Mouse (Mus musculus) limb, embryonic 13.5 days (tissue): ENCODE measurements around the gene Vsnl1. TPM values are rescaled to one million over a fixed set of nuclear protein-coding genes. Genes with fewer than 3 reads are reported as not detected.

ENCODE experiments used
- ATAC-seq: fragments of 200-750 bp; cut with Nextera tagmentation; 2 replicates; pipeline ENCODE4 v1.8.0; 2017; ENCODE audit warnings: low read depth, moderate number of reproducible peaks, moderate TSS enrichment; ENCODE audit not compliant: low FRiP score
- H3K27ac ChIP-seq: fragments of 300-500 bp; sonication (generic); 2 replicates; pipeline ENCODE4 v1.5.1; 2015; ENCODE audit warnings: inconsistent platforms, mild to moderate bottlenecking, moderate library complexity
- H3K27me3 ChIP-seq: fragments of 300-500 bp; sonication (generic); 2 replicates; pipeline ENCODE4 v1.6.1; 2015; ENCODE audit warnings: mild to moderate bottlenecking, inconsistent platforms
- H3K36me3 ChIP-seq: fragments of 300-500 bp; sonication (generic); 2 replicates; pipeline ENCODE4 v1.6.1; 2015; ENCODE audit warnings: inconsistent platforms, mild to moderate bottlenecking, moderate library complexity
- H3K4me1 ChIP-seq: fragments of 300-500 bp; sonication (generic); 2 replicates; pipeline ENCODE4 v1.6.1; 2015; ENCODE audit warnings: inconsistent platforms
- H3K4me2 ChIP-seq: fragments of 300-500 bp; sonication (generic); replicated peaks from 2 replicates; pipeline ENCODE4 v1.6.1; 2015; ENCODE audit warnings: inconsistent platforms, mild to moderate bottlenecking, moderate library complexity
- H3K4me3 ChIP-seq: fragments of 300-500 bp; sonication (generic); 2 replicates; pipeline ENCODE4 v1.5.1; 2015; ENCODE audit warnings: moderate library complexity, mild to moderate bottlenecking, inconsistent platforms
- H3K9ac ChIP-seq: fragments of 300-500 bp; sonication (generic); 2 replicates; pipeline ENCODE4 v1.6.1; 2015; ENCODE audit warnings: mild to moderate bottlenecking, inconsistent platforms
- H3K9me3 ChIP-seq: fragments of 300-500 bp; sonication (generic); 2 replicates; pipeline ENCODE4 v1.6.1; 2016; ENCODE audit warnings: inconsistent platforms
- WGBS: fragments of 180-500 bp; shearing (Covaris S2); methylation state at CpG from one replicate; pipeline ENCODE4 v1.1.7; 2015; 5-methylcytosine and 5-hydroxymethylcytosine counted together
- polyA plus RNA-seq: library from polyadenylated mRNA; unstranded; fragments of >200 nt; fragmentation: Nextera tagmentation; extraction: Ambion mirVana; gene quantifications from 2 replicates; pipeline ENCODE4 v1.2.1, GENCODE M21; 2015

The Vsnl1 gene
- polyA plus RNA-seq: 1.8 and 2.4 TPM in 2 replicates

DNA sequence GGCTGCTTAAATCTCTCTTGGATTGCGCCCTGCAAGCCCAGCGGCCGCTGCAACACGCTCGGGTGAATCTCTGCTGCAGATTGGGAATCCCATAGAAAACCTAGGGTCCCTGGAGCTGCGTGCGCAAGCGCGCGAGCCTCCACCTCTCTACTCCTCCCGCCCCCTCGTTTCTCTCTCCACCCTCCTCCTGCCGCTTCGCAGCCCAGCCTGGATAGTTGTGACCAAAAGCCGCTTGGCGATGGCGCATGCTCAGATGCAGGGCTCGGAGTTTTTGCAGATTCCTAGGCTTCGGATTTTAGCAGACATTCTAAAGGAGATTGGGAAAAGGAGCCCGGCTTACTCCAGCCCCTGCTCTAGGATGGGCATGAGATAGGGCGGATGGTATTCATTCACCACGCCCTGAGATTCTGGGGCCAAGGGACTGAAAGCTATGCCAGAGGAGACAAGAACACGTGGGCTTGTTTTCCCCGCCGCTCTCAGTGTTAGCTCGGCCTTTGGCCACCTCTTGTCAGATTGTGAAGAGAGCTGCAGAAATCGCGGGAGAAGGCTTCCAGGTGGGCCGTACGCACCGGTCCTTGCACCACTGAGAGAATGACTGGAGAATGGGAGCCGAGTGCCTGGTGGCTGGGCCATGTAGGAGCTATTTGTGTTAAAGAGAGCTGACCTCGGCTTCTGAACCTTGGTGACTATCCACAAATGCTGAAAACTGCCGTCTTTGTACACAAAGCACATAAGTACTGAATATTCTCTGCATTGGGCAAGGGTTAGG lies at the start of gene Vsnl1:
Gene Vsnl1 (minus strand): TSS at position 117 of the 769 bp plus-strand sequence.
- no peaks in the 10 kb centered on the region for H3K9me3 ChIP-seq
- H3K4me1 ChIP-seq: peaks cover 15% of the 10 kb centered on the region
- H3K27me3 ChIP-seq: peaks cover 44% of the 10 kb centered on the region
- peak within 1 kb of the TSS; percentile 78 for H3K4me2 ChIP-seq
- peak within 1 kb of the TSS; percentile 45 for H3K4me3 ChIP-seq
- H3K9ac ChIP-seq: peak within 1 kb of the TSS; percentile 53
- peak; percentile 95 for ATAC-seq
- no peaks in the 10 kb centered on the region for H3K36me3 ChIP-seq
- peak within 1 kb of the TSS; percentile 28; the same call in 1 of the 2 replicates for H3K27ac ChIP-seq
- 4% methylated on average over 34 of the region's 34 CpGs for whole genome bisulfite sequencing

DNA sequence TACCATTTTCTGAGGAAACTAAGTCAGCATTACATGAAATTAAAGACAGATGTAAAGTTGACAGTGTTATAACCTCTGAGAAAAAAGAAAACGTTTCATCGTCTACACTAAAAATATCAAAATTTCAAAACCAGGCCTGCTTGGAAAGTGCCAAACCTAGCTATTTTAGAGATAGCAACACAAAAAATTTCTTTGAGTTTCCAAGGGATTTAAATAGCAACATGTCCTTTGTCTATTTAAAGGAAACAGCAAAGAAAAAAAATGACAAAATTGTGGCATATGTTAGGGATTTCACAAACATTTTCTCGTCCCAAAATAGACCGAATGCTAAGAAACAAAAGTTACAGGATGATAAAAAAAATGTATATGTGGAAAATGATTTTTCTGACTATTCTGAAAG lies 20.2 kb upstream of the Vsnl1 start:
- Histone ChIP-seq H3K36me3 (no peaks in the 10 kb centered on the region), H3K27ac (no peak overlapping the region), H3K9me3 (no peaks in the 10 kb centered on the region), H3K9ac (0 out of 2 replicates have a peak overlapping the region, but pooled peaks have one; percentile 70), H3K4me3 (peak overlapping the region; percentile 59), H3K27me3 (peaks cover 9% of the 10 kb centered on the region), H3K4me2 (peak overlapping the region; percentile 93), H3K4me1 (0 out of 2 replicates have a peak, but pooled peaks cover 5% of the 10 kb centered on the region)
- ATAC-seq: no peak
- WGBS: 65% methylated on average over 4 of the region's 4 CpGs

DNA sequence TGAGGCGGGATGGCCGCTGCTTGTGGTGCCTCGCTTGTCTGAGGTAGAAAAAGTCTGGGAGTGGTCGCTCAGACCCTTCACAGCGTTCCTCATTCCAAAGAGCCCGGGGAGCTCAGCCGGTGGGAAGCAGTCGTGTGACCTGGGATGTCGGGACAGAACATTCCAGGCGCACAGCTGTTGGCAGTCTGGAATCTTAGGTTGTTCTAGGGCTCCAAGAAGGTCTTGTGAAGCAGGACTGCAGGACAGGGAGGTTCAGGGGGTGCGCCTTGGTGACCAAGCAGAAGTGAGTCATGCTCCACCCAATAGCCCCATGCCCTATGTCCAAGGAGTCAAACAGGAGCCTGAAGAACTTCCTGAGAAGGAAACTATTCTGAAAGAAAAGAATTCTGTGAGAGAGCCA lies 19.8 kb upstream of the Vsnl1 start:
- no peak overlapping the region for H3K27ac ChIP-seq
- no peak for ATAC-seq
- 0 out of 2 replicates have a peak, but pooled peaks cover 5% of the 10 kb centered on the region for H3K4me1 ChIP-seq

DNA sequence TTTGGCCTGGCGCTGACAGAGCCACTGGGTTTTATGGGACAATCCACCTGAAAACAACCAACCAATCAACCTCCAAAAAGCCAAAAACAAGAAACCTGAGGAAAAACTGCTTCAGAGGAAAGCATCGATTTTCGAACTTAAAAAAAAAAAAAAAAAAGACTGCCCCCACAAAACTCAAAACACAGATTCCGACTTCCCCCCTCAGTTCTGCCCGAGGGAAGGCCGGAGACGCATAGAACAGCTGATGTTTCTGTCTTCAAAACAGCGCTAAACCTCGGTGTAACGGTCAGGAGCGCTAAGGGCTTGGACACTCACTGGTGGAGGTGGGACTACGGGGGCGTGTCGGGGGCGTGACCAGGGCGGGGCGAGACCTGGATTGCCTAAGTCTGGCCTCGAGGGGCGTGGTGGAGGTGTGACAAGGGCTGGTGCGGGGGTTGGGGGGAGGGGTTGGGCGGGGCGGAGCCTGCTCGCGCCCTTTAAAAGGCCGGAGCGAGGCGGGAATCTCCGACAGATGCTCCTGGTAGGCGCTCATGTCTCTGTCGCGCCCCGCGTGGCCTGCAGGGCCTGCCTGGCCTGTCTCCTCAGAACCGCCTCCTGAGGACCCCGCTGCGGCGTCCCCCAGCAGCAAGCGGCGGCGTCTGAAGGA lies 19.3 kb upstream of the Vsnl1 start, which contains the start of gene Rad51ap2:
Gene Rad51ap2 (plus strand): TSS at position 531 of the 646 bp plus-strand sequence.
- Histone ChIP-seq H3K4me3 (peak within 1 kb of the TSS; percentile 59), H3K27ac (no peak within 1 kb of the TSS), H3K27me3 (peaks cover 9% of the 10 kb centered on the region), H3K9me3 (no peaks in the 10 kb centered on the region), H3K9ac (peak within 1 kb of the TSS; percentile 70), H3K36me3 (no peaks in the 10 kb centered on the region), H3K4me2 (peak within 1 kb of the TSS; percentile 93), H3K4me1 (0 out of 2 replicates have a peak, but pooled peaks cover 5% of the 10 kb centered on the region)
- WGBS: under 1% methylated on average over 40 of the region's 40 CpGs
- ATAC-seq: peak; percentile 100

More for the DNA sequence above, 19.8 kb upstream of the Vsnl1 start:
- Histone ChIP-seq H3K9ac (peak overlapping the region; percentile 70), H3K36me3 (no peaks in the 10 kb centered on the region), H3K4me3 (peak overlapping the region; percentile 59), H3K4me2 (peak overlapping the region; percentile 93), H3K27me3 (peaks cover 9% of the 10 kb centered on the region), H3K9me3 (no peaks in the 10 kb centered on the region)
- WGBS: 4% methylated on average over 11 of the region's 11 CpGs

DNA sequence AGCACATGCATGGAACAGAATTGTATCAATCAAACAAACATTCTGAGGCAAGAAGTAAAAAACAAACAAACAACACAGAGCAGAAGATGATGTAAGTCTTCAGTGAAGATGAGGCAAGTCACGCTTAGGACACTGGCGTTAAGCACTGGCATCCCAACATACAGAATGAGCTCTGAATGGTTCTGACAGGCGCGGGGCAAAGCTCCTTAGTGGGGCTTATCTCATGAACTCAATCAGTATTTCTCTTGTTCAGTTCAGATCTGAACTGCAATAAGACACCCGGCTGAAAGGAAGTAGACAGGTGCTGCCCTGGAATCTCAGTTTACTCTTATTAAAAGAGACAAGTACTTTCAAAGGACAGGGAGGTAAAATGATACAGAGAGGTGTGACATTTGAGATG lies 17.7 kb upstream of the Vsnl1 start:
- Histone ChIP-seq H3K9me3 (no peaks in the 10 kb centered on the region), H3K4me2 (no peak overlapping the region), H3K4me3 (no peak overlapping the region), H3K36me3 (no peaks in the 10 kb centered on the region), H3K27me3 (peaks cover 9% of the 10 kb centered on the region), H3K4me1 (0 out of 2 replicates have a peak, but pooled peaks cover 5% of the 10 kb centered on the region), H3K9ac (no peak overlapping the region), H3K27ac (no peak overlapping the region)
- WGBS: 75% methylated on average over 5 of the region's 5 CpGs
- no peak for ATAC-seq

DNA sequence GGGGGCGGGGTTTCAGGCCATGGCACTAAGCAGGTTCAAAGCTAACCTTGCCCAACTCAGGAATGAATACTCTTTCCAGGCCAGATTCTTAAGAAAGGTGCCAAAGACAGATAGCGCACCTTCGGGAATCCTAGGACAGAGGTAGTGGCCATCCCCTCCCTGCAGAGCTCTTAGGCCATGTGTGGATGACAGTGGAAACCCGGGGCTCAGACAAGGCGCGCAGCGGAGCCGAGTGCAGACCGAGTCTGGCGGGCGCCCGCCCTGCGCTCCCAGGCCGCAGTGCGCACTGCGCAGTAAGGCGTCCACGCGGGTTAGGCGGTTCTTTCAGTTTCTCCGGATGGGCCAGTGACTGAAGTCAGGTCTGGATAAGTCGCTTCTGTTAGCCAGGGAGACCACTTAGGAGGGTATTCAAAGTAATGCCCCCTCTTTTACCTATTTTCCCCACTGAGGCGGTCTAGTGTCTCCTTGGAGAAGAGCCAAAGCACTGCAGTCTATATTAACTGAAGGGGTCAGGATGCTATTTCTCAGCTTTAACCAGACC lies 1.6 kb upstream of the Vsnl1 start:
- WGBS: 28% methylated on average over 22 of the region's 23 CpGs

DNA sequence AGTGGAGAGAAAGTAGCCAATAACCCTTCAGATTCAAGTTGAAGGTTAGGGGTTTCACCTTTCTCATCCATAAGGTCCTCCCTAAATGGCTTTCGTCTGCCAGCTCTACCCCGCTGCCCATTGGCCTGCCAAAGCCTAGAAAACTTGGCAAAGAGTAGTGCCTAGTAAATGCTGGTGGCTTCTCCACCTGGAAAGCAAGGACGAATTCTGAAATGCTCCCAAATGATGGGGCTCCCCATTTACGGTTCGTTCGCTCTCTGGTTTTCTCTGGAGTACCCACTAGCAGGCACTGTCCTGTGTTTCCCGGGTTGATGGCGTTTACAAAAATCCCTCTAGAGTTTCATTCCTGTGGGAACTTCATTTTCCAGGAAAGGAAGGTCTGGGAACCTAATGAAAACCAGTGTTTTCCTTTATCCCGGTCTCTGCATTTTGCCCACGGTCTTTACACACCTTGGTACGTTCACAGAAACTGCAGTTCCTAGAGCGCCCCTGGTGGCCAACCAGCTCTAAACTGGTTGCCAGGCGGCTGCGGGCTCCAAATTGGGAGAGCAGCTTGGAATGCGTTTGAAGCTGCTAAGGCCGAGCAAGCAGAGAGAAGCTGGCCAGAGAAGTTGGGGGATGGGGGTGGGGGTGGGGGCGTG lies 973 bp upstream of the Vsnl1 start:
- 0 out of 2 replicates have a peak overlapping the region, but pooled peaks have one; percentile 53 for H3K9ac ChIP-seq
- H3K27me3 ChIP-seq: peaks cover 42% of the 10 kb centered on the region
- no peak overlapping the region for H3K27ac ChIP-seq
- H3K4me2 ChIP-seq: peak overlapping the region; percentile 78
- peaks cover 15% of the 10 kb centered on the region for H3K4me1 ChIP-seq
- H3K4me3 ChIP-seq: peak overlapping the region; percentile 45
- 19% methylated on average over 16 of the region's 17 CpGs for WGBS
- no peaks in the 10 kb centered on the region for H3K36me3 ChIP-seq
- no peaks in the 10 kb centered on the region for H3K9me3 ChIP-seq
- peak; percentile 66; the same call in 1 of the 2 replicates for ATAC-seq

More for the DNA sequence above, 1.6 kb upstream of the Vsnl1 start:
- no peaks in the 10 kb centered on the region for H3K9me3 ChIP-seq
- peak; percentile 26; the same call in 1 of the 2 replicates for ATAC-seq
- H3K9ac ChIP-seq: no peak overlapping the region
- peaks cover 15% of the 10 kb centered on the region for H3K4me1 ChIP-seq
- H3K4me3 ChIP-seq: peak overlapping the region; percentile 45
- no peak overlapping the region for H3K27ac ChIP-seq
- peaks cover 36% of the 10 kb centered on the region for H3K27me3 ChIP-seq
- no peaks in the 10 kb centered on the region for H3K36me3 ChIP-seq
- peak overlapping the region; percentile 78 for H3K4me2 ChIP-seq

DNA sequence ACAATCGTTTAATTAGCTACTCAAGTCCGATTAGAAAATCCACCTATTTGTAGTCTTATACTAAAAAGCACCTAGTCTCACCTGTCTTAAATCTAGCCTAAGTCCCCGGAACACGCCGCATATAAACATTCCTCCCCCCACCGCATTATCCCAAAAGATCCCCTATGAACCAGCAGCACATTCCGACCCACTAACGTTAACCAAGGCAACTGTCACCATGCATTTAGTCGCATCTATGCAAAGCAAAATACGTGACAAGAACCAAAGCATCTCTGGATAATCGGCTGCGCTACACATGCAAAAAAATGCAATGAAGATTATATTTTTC lies 426 bp downstream of the Vsnl1 start:
- 3% methylated on average over 12 of the region's 12 CpGs for WGBS
- ATAC-seq: peak; percentile 6; the same call in 1 of the 2 replicates
- Histone ChIP-seq H3K4me1 (peaks cover 15% of the 10 kb centered on the region), H3K9ac (peak overlapping the region; percentile 53; the same call in 1 of the 2 replicates), H3K27me3 (peaks cover 44% of the 10 kb centered on the region), H3K9me3 (no peaks in the 10 kb centered on the region), H3K27ac (no peak overlapping the region), H3K4me2 (peak overlapping the region; percentile 78), H3K4me3 (peak overlapping the region; percentile 45), H3K36me3 (no peaks in the 10 kb centered on the region)

DNA sequence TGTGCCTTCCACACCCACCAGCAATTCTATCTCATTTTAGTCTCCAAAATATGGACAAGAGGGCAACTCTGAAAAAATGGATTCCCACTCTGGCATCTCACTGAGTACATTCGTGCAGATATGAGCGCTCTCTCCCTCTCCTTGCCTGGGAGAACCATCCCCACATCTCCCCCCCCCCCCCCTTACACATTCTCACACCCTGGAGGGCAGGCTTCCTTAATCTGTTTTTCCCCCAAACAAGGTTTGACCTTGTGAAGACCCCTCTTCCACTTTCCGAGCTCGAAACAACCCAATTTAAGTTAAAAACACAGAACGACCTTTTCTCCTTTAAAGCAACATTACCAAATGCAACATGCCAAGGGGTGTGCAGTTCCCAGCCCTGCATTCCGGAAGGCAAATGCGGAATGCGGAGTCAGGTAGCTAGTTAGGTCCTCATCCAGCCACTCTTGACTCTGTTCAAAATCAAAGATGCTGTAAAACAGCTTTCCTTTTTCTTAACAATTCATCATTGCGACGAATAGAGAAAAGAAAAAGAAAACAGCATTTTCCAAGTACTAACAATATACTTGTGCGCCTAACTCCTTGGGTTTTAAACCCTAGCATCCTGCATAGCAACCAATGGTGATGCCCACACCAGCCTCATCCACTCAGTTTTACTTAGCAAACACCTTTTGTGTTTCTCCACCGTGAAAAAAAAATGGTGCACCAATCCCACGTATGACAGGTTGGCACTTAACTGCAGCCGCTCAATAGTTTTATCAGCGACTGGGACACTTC lies 979 bp downstream of the Vsnl1 start:
- no peak overlapping the region for H3K9ac ChIP-seq
- WGBS: 7% methylated on average over 15 of the region's 15 CpGs
- H3K4me3 ChIP-seq: peak overlapping the region; percentile 45
- H3K27me3 ChIP-seq: peaks cover 44% of the 10 kb centered on the region
- no peak overlapping the region for H3K27ac ChIP-seq
- no peaks in the 10 kb centered on the region for H3K36me3 ChIP-seq
- ATAC-seq: no peak
- peaks cover 15% of the 10 kb centered on the region for H3K4me1 ChIP-seq
- H3K9me3 ChIP-seq: no peaks in the 10 kb centered on the region
- peak overlapping the region; percentile 78 for H3K4me2 ChIP-seq

DNA sequence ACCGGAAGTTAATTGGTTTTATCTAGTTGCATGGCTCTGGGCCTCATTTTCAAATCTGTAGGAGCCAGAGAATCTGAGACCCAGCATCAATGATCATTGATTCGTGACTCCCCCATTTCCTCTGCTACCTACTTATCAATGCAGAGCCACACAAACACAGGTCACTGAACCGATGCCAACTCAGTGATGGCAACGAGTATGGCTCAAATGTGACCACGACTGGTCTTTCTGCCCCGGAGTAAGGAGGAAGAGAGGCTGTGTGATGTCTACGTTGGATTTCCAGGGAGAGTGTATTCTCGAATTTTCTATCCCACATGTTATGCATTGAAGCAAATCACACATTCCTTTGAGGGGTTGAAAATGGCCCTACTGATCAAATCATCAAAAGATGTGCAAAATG lies 2.0 kb downstream of the Vsnl1 start:
- WGBS: 79% methylated on average over 8 of the region's 8 CpGs
- H3K27ac ChIP-seq: no peak overlapping the region
- no peak overlapping the region for H3K9ac ChIP-seq
- peaks cover 44% of the 10 kb centered on the region for H3K27me3 ChIP-seq
- no peaks in the 10 kb centered on the region for H3K9me3 ChIP-seq
- H3K4me3 ChIP-seq: no peak overlapping the region
- no peak for ATAC-seq
- H3K36me3 ChIP-seq: no peaks in the 10 kb centered on the region
- H3K4me2 ChIP-seq: no peak overlapping the region
- peaks cover 15% of the 10 kb centered on the region for H3K4me1 ChIP-seq

DNA sequence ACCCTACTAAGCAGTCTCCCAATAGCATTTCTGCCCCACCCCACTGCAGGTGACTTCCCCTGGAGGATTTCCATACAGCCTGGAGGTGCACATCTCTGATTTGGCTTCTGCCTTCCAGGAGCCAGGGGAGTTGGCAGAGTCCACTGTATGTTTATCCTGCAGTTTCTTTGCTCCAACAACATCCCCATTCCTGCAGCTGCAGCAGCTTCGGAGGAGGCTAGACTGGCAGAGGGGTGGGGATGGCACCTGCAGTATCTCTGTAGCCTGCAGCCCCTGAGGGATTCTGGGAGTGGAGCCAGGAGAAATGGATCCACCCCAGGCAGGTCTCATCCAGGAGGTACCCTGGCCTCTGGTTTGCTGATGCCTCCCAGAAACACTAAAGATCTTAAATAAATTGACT lies 2.7 kb downstream of the Vsnl1 start:
- Histone ChIP-seq H3K36me3 (no peaks in the 10 kb centered on the region), H3K4me1 (peaks cover 15% of the 10 kb centered on the region), H3K9me3 (no peaks in the 10 kb centered on the region), H3K27me3 (peaks cover 44% of the 10 kb centered on the region), H3K9ac (no peak overlapping the region), H3K4me2 (no peak overlapping the region), H3K27ac (no peak overlapping the region), H3K4me3 (no peak overlapping the region)
- no peak for ATAC-seq
- WGBS: 52% methylated on average over 1 of the region's 1 CpGs
